Mouse (Mus musculus) erythroblast, embryonic 14.5 days (primary cell): ENCODE results near the gene Asic1.

ENCODE experiments used
- GATA1 ChIP-seq: IDR thresholded peaks from 2 replicates; pipeline ENCODE4 v1.6.1; 2012; ENCODE audit warnings: low read length, inconsistent platforms, mixed read lengths
- TAL1 ChIP-seq: IDR thresholded peaks from 3 replicates; pipeline ENCODE4 v1.6.1; 2012; ENCODE audit warnings: low read length, inconsistent platforms, mixed read lengths

GRCm38 (mm10) chr15:99719865-99720264 is 49.7 kb downstream of the Asic1 start:
- TF ChIP-seq GATA1 (no peak), TAL1 (no peak)
